Mouse (Mus musculus): Measurements from ENCODE around the gene Gxylt1. TPM values are rescaled to one million over a fixed set of nuclear protein-coding genes. Genes with fewer than 3 reads are reported as not detected.

Gene Gxylt1
- polyA plus RNA-seq, 1 experiment from 2014 or later, result 14.5 TPM

DNA sequence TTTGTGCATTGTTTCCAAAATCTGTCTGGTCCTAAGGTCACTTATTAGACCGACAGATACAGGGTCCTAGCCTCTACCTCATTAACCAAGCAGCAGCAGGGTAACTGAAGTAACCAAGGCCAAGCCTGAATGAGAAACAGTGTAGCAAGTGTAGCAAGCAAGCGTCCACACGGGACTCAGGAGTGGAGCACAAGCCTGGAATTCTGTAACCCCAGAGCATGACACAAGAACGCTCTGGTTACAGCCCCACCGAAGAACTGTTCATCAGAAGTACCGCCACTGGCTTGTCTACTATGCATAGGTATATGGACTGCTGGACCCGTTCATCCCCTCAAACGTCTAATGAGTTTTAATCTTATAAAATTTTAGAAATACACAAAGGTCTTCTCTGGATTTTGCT lies 7.5 kb downstream of the Gxylt1 start:
- Histone ChIP-seq H3K9ac (ENCODE audit: low read length) (no peak overlapping the region), H3K4me1 (replicated peaks; ENCODE audit: control insufficient read depth, insufficient read depth, low read length) (no peaks in the 10 kb centered on the region), H3K27me3 (replicated peaks; ENCODE audit: control insufficient read depth, insufficient read depth, low read length) (no peaks in the 10 kb centered on the region), H3K27ac (ENCODE audit: low read depth) (no peak overlapping the region), H3K36me3 (ENCODE audit: control insufficient read depth, insufficient read depth, low read length) (peaks cover 10% of the 10 kb centered on the region; the same call in 1 of the 2 replicates), H3K4me2 (ENCODE audit: low read length) (no peak overlapping the region), H3K4me3 (ENCODE audit: low read depth, low read length) (no peak overlapping the region), H3K9me3 (ENCODE audit: control insufficient read depth, low read length) (no peaks in the 10 kb centered on the region)
- no peak for ATAC-seq (replicated peaks; ENCODE audit: low FRiP score, low TSS enrichment, low read depth)
- WGBS, result 75% methylated on average over 8 of the region's 8 CpGs
- no peak for DNase-seq (ENCODE audit: low spot score)

DNA sequence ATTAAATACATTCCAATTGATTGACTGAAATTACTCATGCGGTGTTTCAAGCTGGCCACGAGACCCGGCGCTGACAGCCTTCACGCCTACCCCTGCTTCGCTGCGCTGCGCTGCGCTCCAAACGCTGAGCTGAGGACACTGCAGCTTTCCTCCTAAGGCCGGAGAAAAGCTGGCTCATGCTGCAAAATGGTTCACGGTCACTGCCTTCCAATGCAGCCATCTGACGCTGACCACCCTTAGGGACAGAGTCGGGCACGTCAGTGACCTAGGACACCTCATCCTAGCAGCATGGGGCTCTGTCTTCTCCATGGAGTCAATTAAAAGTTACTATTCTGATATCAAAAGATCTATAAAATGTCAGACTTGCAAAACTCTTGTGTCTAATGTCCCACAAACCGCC lies 8.6 kb downstream of the Gxylt1 start:
- 85% methylated on average over 16 of the region's 16 CpGs for WGBS
- no peak overlapping the region for H3K4me2 ChIP-seq (ENCODE audit: low read length)
- peaks cover 12% of the 10 kb centered on the region; the same call in 1 of the 2 replicates for H3K36me3 ChIP-seq (ENCODE audit: control insufficient read depth, insufficient read depth, low read length)
- H3K9ac ChIP-seq (ENCODE audit: low read length), result no peak overlapping the region
- no peaks in the 10 kb centered on the region for H3K9me3 ChIP-seq (ENCODE audit: control insufficient read depth, low read length)
- H3K27me3 ChIP-seq (replicated peaks; ENCODE audit: control insufficient read depth, insufficient read depth, low read length), result no peaks in the 10 kb centered on the region
- DNase-seq (ENCODE audit: low spot score) (no peak), ATAC-seq (replicated peaks; ENCODE audit: low FRiP score, low TSS enrichment, low read depth) (no peak)
- H3K27ac ChIP-seq (ENCODE audit: low read depth), result no peak overlapping the region
- no peaks in the 10 kb centered on the region for H3K4me1 ChIP-seq (replicated peaks; ENCODE audit: control insufficient read depth, insufficient read depth, low read length)
- H3K4me3 ChIP-seq (ENCODE audit: low read depth, low read length), result no peak overlapping the region

- H3K4me3 ChIP-seq (ENCODE audit: low read depth, low read length), result no peak overlapping the region
- H3K36me3 ChIP-seq (ENCODE audit: control insufficient read depth, insufficient read depth, low read length), result peaks cover 16% of the 10 kb centered on the region; the same call in 1 of the 2 replicates
- no peak overlapping the region for H3K4me2 ChIP-seq (ENCODE audit: low read length)
- 48% methylated on average over 2 of the region's 2 CpGs for WGBS
- no peak overlapping the region for H3K27ac ChIP-seq (ENCODE audit: low read depth)
- no peaks in the 10 kb centered on the region for H3K4me1 ChIP-seq (replicated peaks; ENCODE audit: control insufficient read depth, insufficient read depth, low read length)
- no peaks in the 10 kb centered on the region for H3K27me3 ChIP-seq (replicated peaks; ENCODE audit: control insufficient read depth, insufficient read depth, low read length)
- no peak for DNase-seq (ENCODE audit: low spot score)
- no peaks in the 10 kb centered on the region for H3K9me3 ChIP-seq (ENCODE audit: control insufficient read depth, low read length)
- H3K9ac ChIP-seq (ENCODE audit: low read length), result no peak overlapping the region
- ATAC-seq (replicated peaks; ENCODE audit: low FRiP score, low TSS enrichment, low read depth), result no peak
These were observed 9.3 kb downstream of the Gxylt1 start for GRCm38 (mm10) chr15:93265728-93266127.

DNA sequence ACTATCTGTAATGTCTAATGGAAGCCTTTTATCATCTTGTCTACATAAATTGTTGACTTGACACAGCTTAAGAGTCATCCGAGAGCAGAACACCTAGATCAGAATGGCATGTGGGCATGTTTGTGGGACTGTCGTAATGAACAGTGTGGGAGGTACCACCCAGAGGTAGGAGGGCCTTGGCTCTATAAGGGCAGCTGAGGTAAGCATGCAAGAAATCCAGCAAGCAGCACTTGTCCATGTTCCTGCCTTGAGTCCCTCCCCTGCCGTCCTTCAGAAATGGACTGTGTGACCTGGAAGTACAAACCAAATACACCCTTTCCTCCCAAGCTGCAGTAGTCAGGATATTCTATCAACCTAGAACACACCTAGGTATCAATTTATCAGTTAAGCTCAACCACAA lies 9.7 kb downstream of the Gxylt1 start:
- no peak overlapping the region for H3K27ac ChIP-seq (ENCODE audit: low read depth)
- H3K27me3 ChIP-seq (replicated peaks; ENCODE audit: control insufficient read depth, insufficient read depth, low read length), result no peaks in the 10 kb centered on the region
- H3K4me3 ChIP-seq (ENCODE audit: low read depth, low read length), result no peak overlapping the region
- ATAC-seq (replicated peaks; ENCODE audit: low FRiP score, low TSS enrichment, low read depth), result no peak
- H3K4me1 ChIP-seq (replicated peaks; ENCODE audit: control insufficient read depth, insufficient read depth, low read length), result no peaks in the 10 kb centered on the region
- H3K4me2 ChIP-seq (ENCODE audit: low read length), result no peak overlapping the region
- H3K9ac ChIP-seq (ENCODE audit: low read length), result no peak overlapping the region
- peaks cover 16% of the 10 kb centered on the region; the same call in 1 of the 2 replicates for H3K36me3 ChIP-seq (ENCODE audit: control insufficient read depth, insufficient read depth, low read length)
- H3K9me3 ChIP-seq (ENCODE audit: control insufficient read depth, low read length), result no peaks in the 10 kb centered on the region
- no peak for DNase-seq (ENCODE audit: low spot score)
- 59% methylated on average over 3 of the region's 3 CpGs for WGBS

- Histone ChIP-seq H3K27me3 (replicated peaks; ENCODE audit: control insufficient read depth, insufficient read depth, low read length) (no peaks in the 10 kb centered on the region), H3K4me3 (ENCODE audit: low read depth, low read length) (no peak overlapping the region), H3K27ac (ENCODE audit: low read depth) (no peak overlapping the region), H3K9me3 (ENCODE audit: control insufficient read depth, low read length) (no peaks in the 10 kb centered on the region), H3K36me3 (ENCODE audit: control insufficient read depth, insufficient read depth, low read length) (peaks cover 8% of the 10 kb centered on the region; the same call in 1 of the 2 replicates), H3K4me1 (replicated peaks; ENCODE audit: control insufficient read depth, insufficient read depth, low read length) (no peaks in the 10 kb centered on the region), H3K4me2 (ENCODE audit: low read length) (no peak overlapping the region), H3K9ac (ENCODE audit: low read length) (no peak overlapping the region)
- DNase-seq (ENCODE audit: low spot score) (no peak), ATAC-seq (replicated peaks; ENCODE audit: low FRiP score, low TSS enrichment, low read depth) (no peak)
- whole genome bisulfite sequencing, result 90% methylated on average over 3 of the region's 3 CpGs
These were observed 10.8 kb downstream of the Gxylt1 start for GRCm38 (mm10) chr15:93264221-93264620.

DNA sequence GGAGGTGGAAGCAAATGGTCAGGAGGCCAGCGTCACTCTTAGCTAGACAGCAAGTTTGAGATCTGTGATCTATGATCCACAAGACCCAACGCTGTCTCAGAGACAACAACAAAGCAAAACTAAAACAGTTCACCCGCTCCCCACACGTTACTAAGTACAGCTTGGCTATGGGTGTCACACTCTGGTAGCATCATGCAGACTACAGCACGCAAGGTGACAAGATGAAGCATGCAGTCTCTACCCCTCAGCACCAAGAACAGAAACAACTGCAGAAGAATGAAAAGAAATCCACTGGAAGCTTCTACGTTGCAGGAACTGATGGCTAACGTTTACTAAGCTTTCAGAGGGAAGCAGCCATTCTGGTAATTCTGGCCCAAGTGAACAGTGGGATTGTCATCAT lies 11.4 kb downstream of the Gxylt1 start:
- Histone ChIP-seq H3K27ac (ENCODE audit: low read depth) (no peak overlapping the region), H3K9ac (ENCODE audit: low read length) (no peak overlapping the region), H3K4me1 (replicated peaks; ENCODE audit: control insufficient read depth, insufficient read depth, low read length) (no peaks in the 10 kb centered on the region), H3K4me3 (ENCODE audit: low read depth, low read length) (no peak overlapping the region), H3K36me3 (ENCODE audit: control insufficient read depth, insufficient read depth, low read length) (peaks cover 12% of the 10 kb centered on the region), H3K4me2 (ENCODE audit: low read length) (no peak overlapping the region), H3K27me3 (replicated peaks; ENCODE audit: control insufficient read depth, insufficient read depth, low read length) (no peaks in the 10 kb centered on the region), H3K9me3 (ENCODE audit: control insufficient read depth, low read length) (no peaks in the 10 kb centered on the region)
- WGBS, result 74% methylated on average over 7 of the region's 7 CpGs
- DNase-seq (ENCODE audit: low spot score) (no peak), ATAC-seq (replicated peaks; ENCODE audit: low FRiP score, low TSS enrichment, low read depth) (no peak)

DNA sequence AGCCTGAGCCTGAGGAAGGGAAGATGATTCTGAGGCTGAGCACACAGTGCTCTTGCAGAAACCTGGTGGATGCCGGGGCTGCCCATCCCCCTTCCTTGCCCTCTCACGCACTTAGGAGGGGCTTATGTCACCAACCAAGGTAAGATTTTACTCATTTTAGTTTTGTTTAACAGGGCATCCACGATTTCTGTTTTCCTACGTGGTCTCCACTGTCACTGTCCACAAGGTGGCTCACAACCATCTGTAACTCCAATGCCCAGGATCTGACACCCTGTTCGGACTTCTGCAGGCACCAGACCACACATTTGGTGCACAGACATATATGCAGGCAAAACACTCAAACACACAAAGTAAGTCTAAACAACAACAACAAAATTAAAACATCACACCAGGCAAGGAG lies 12.2 kb downstream of the Gxylt1 start:
- H3K4me3 ChIP-seq (ENCODE audit: low read depth, low read length), result no peak overlapping the region
- H3K36me3 ChIP-seq (ENCODE audit: control insufficient read depth, insufficient read depth, low read length), result peaks cover 19% of the 10 kb centered on the region
- no peak overlapping the region for H3K27ac ChIP-seq (ENCODE audit: low read depth)
- DNase-seq (ENCODE audit: low spot score), result no peak
- ATAC-seq (replicated peaks; ENCODE audit: low FRiP score, low TSS enrichment, low read depth), result no peak
- H3K27me3 ChIP-seq (replicated peaks; ENCODE audit: control insufficient read depth, insufficient read depth, low read length), result no peaks in the 10 kb centered on the region
- no peak overlapping the region for H3K4me2 ChIP-seq (ENCODE audit: low read length)
- no peaks in the 10 kb centered on the region for H3K4me1 ChIP-seq (replicated peaks; ENCODE audit: control insufficient read depth, insufficient read depth, low read length)
- H3K9ac ChIP-seq (ENCODE audit: low read length), result no peak overlapping the region
- no peaks in the 10 kb centered on the region for H3K9me3 ChIP-seq (ENCODE audit: control insufficient read depth, low read length)
- 57% methylated on average over 5 of the region's 5 CpGs for WGBS

GRCm38 (mm10) chr15:93262274-93262673 lies 12.7 kb downstream of the Gxylt1 start:
- Histone ChIP-seq H3K4me3 (ENCODE audit: low read depth, low read length) (no peak overlapping the region), H3K27ac (ENCODE audit: low read depth) (no peak overlapping the region), H3K9me3 (ENCODE audit: control insufficient read depth, low read length) (no peaks in the 10 kb centered on the region), H3K27me3 (replicated peaks; ENCODE audit: control insufficient read depth, insufficient read depth, low read length) (no peaks in the 10 kb centered on the region), H3K9ac (ENCODE audit: low read length) (no peak overlapping the region), H3K4me2 (ENCODE audit: low read length) (no peak overlapping the region), H3K36me3 (ENCODE audit: control insufficient read depth, insufficient read depth, low read length) (peaks cover 25% of the 10 kb centered on the region), H3K4me1 (replicated peaks; ENCODE audit: control insufficient read depth, insufficient read depth, low read length) (no peaks in the 10 kb centered on the region)
- DNase-seq (ENCODE audit: low spot score) (no peak), ATAC-seq (replicated peaks; ENCODE audit: low FRiP score, low TSS enrichment, low read depth) (no peak)
- WGBS, result 77% methylated on average over 5 of the region's 5 CpGs

- Histone ChIP-seq H3K4me1 (replicated peaks; ENCODE audit: control insufficient read depth, insufficient read depth, low read length) (no peaks in the 10 kb centered on the region), H3K4me2 (ENCODE audit: low read length) (no peak overlapping the region), H3K9ac (ENCODE audit: low read length) (no peak overlapping the region), H3K4me3 (ENCODE audit: low read depth, low read length) (no peak overlapping the region), H3K27ac (ENCODE audit: low read depth) (no peak overlapping the region), H3K27me3 (replicated peaks; ENCODE audit: control insufficient read depth, insufficient read depth, low read length) (no peaks in the 10 kb centered on the region), H3K9me3 (ENCODE audit: control insufficient read depth, low read length) (no peaks in the 10 kb centered on the region), H3K36me3 (ENCODE audit: control insufficient read depth, insufficient read depth, low read length) (peaks cover 40% of the 10 kb centered on the region)
- DNase-seq (ENCODE audit: low spot score), result no peak
- 92% methylated on average over 8 of the region's 8 CpGs for WGBS
- ATAC-seq (replicated peaks; ENCODE audit: low FRiP score, low TSS enrichment, low read depth), result no peak
These were observed 15.0 kb downstream of the Gxylt1 start for GRCm38 (mm10) chr15:93259933-93260332.
